Mouse (Mus musculus) mesoderm, embryonic 11.5 days (tissue): ENCODE results near the gene Cpxcr1.

Experiments used
- DNase-seq: peaks from one replicate; pipeline ENCODE4 v3.0.0-alpha.2; 2012; ENCODE audit warnings: low read depth, low spot score

The Cpxcr1 gene

GRCm38 (mm10) chrX:116448644-116449043, at the start of gene Cpxcr1:
Cpxcr1 (plus strand) TSS chrX:116448944.
- no peak for DNase-seq
